Mouse (Mus musculus): ENCODE data around the gene Bcat1. TPM values are rescaled to one million over a fixed set of nuclear protein-coding genes. Genes with fewer than 3 reads are reported as not detected.

The Bcat1 gene
- polyA plus RNA-seq, 1 experiment, result 100 TPM

DNA sequence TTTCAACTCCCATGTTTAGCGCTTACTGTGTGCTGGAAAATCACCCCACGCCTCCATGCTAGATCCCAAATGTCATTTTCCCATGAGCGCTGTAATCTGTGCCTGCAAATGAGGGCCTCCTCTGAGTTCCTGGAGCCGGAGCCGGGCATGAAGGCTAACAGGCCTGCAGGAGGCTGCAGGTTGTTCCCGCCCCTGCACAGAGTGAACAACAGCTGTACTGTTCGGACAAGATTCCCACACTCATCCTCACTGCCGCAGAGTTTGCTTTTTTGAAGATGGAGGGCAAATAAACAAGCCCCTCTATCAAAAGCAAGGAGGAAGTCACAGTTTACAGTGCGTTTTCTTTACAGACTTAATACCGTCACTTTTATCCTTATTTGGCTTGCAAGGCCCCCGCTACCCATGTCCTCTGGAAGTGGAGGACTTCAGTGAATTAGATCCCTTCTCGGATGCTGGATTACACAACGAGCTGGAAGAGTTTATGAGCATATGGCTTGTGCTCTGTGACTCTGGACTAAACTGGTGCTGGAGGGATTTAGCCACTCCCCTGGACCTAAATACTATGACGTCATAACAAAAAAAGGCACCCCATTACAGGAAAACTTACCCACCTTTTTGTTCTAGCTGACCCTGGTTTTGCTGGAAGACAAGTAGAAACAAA, 120.0 kb downstream of the Bcat1 start:
- TF ChIP-seq CEBPB (IDR thresholded peaks at IDR 0.05; ENCODE audit: low read depth) (no peak), MYOG (IDR thresholded peaks at IDR 0.05; ENCODE audit: control insufficient read depth, extremely low read depth, insufficient read length) (no peak), FOSL1 (IDR thresholded peaks at IDR 0.05; ENCODE audit: insufficient read depth, low read length, poor library complexity, severe bottlenecking) (no peak), MYOD1 (IDR thresholded peaks at IDR 0.05; ENCODE audit: control insufficient read depth, insufficient read length, low read depth) (no peak), USF1 (IDR thresholded peaks at IDR 0.05; ENCODE audit: low read depth) (no peak), MAX (IDR thresholded peaks at IDR 0.05) (no peak), CTCF (IDR thresholded peaks at IDR 0.05; ENCODE audit: control insufficient read depth, insufficient read depth, insufficient read length) (no peak)

DNA sequence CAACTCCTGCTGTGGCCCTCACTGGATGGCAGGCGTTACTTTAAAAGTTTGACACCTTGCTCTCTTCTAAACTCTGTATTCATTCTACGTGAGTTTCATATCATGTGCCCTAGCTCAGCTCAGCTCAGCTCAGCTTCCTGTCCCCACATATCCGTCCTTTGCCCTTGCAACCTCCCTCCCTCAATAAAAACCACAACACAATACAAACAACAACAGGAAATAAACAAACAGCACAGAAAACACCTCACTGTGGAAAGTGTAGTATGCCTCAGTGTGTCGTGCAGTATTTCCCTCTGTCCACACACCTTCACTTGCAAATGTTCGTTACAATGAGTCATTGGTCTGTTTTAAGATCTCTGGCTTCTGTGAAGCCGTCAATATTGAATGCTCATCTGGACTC, 123.1 kb downstream of the Bcat1 start:
- TF ChIP-seq USF1 (IDR thresholded peaks at IDR 0.05; ENCODE audit: low read depth), result no peak
- no peak for TF ChIP-seq CEBPB (IDR thresholded peaks at IDR 0.05; ENCODE audit: low read depth)
- no peak for TF ChIP-seq MYOG (IDR thresholded peaks at IDR 0.05; ENCODE audit: control insufficient read depth, extremely low read depth, insufficient read length)
- TF ChIP-seq CTCF (IDR thresholded peaks at IDR 0.05; ENCODE audit: control insufficient read depth, insufficient read depth, insufficient read length), result no peak
- no peak for TF ChIP-seq FOSL1 (IDR thresholded peaks at IDR 0.05; ENCODE audit: insufficient read depth, low read length, poor library complexity, severe bottlenecking)
- TF ChIP-seq MAX (IDR thresholded peaks at IDR 0.05), result no peak
- TF ChIP-seq MYOD1 (IDR thresholded peaks at IDR 0.05; ENCODE audit: control insufficient read depth, insufficient read length, low read depth), result no peak
- no peaks in the 10 kb centered on the region for H3K36me3 ChIP-seq (ENCODE audit: control insufficient read depth, insufficient read depth)
- no peak overlapping the region for H3K4me3 ChIP-seq (ENCODE audit: insufficient read depth, poor library complexity, severe bottlenecking)
- no peaks in the 10 kb centered on the region for H3K79me2 ChIP-seq (ENCODE audit: control insufficient read depth, insufficient read depth)
- no peaks in the 10 kb centered on the region for H3K27me3 ChIP-seq (ENCODE audit: control insufficient read depth, insufficient read depth, insufficient read length)
- no peak overlapping the region for H3ac ChIP-seq (ENCODE audit: control insufficient read depth, insufficient read length, low read depth)
- no peaks in the 10 kb centered on the region for H3K79me3 ChIP-seq (ENCODE audit: low read depth)

More for the DNA sequence above, 120.0 kb downstream of the Bcat1 start:
- Histone ChIP-seq H3ac (ENCODE audit: control insufficient read depth, insufficient read length, low read depth) (no peak overlapping the region), H3K27me3 (ENCODE audit: control insufficient read depth, insufficient read depth, insufficient read length) (no peaks in the 10 kb centered on the region), H3K79me3 (ENCODE audit: low read depth) (no peaks in the 10 kb centered on the region), H3K36me3 (ENCODE audit: control insufficient read depth, insufficient read depth) (no peaks in the 10 kb centered on the region), H3K4me3 (ENCODE audit: insufficient read depth, poor library complexity, severe bottlenecking) (no peak overlapping the region), H3K79me2 (ENCODE audit: control insufficient read depth, insufficient read depth) (no peaks in the 10 kb centered on the region)

- TF ChIP-seq CTCF (IDR thresholded peaks at IDR 0.05; ENCODE audit: control insufficient read depth, insufficient read depth, insufficient read length) (no peak), USF1 (IDR thresholded peaks at IDR 0.05; ENCODE audit: low read depth) (no peak), MYOG (IDR thresholded peaks at IDR 0.05; ENCODE audit: control insufficient read depth, extremely low read depth, insufficient read length) (no peak), CEBPB (IDR thresholded peaks at IDR 0.05; ENCODE audit: low read depth) (no peak), FOSL1 (IDR thresholded peaks at IDR 0.05; ENCODE audit: insufficient read depth, low read length, poor library complexity, severe bottlenecking) (no peak), MAX (IDR thresholded peaks at IDR 0.05) (no peak), MYOD1 (IDR thresholded peaks at IDR 0.05; ENCODE audit: control insufficient read depth, insufficient read length, low read depth) (no peak)
- H3ac ChIP-seq (ENCODE audit: control insufficient read depth, insufficient read length, low read depth), result no peak overlapping the region
- no peak overlapping the region for H3K4me3 ChIP-seq (ENCODE audit: insufficient read depth, poor library complexity, severe bottlenecking)
- H3K27me3 ChIP-seq (ENCODE audit: control insufficient read depth, insufficient read depth, insufficient read length), result no peaks in the 10 kb centered on the region
- H3K79me3 ChIP-seq (ENCODE audit: low read depth), result no peaks in the 10 kb centered on the region
- no peaks in the 10 kb centered on the region for H3K36me3 ChIP-seq (ENCODE audit: control insufficient read depth, insufficient read depth)
- no peaks in the 10 kb centered on the region for H3K79me2 ChIP-seq (ENCODE audit: control insufficient read depth, insufficient read depth)
These were observed 131.3 kb downstream of the Bcat1 start for GRCm38 (mm10) chr6:144944435-144945365.

Other genes starting within 250 kb of the Bcat1 start
- gene Lrmp, start 39.5 kb upstream of the Bcat1 start, polyA plus RNA-seq (2012; fragmentation: generic; extraction: Trizol), result not detected
- gene Casc1, start 134.8 kb upstream of the Bcat1 start, polyA plus RNA-seq (2012; fragmentation: generic; extraction: Trizol), result 0.25 TPM
- 4.2 TPM for gene Etfrf1, start 134.9 kb upstream of the Bcat1 start, polyA plus RNA-seq (2012; fragmentation: generic; extraction: Trizol)
- gene Kras, start 174.1 kb upstream of the Bcat1 start, polyA plus RNA-seq (2012; fragmentation: generic; extraction: Trizol), result 17.8 TPM